Mouse (Mus musculus): ENCODE measurements at regions not wholly inside any gene's neighbourhood (a gene's known extent, or its start where the extent isn't known, plus 50 kb on each side); places are given as distances from the start of the nearest gene placed in this dataset.

GRCm38 (mm10) chr4:93986189-93986588, 570.2 kb upstream of the Gm10306 start:
- DNase-seq (ENCODE audit: low read depth, low spot score) = no peak

DNA sequence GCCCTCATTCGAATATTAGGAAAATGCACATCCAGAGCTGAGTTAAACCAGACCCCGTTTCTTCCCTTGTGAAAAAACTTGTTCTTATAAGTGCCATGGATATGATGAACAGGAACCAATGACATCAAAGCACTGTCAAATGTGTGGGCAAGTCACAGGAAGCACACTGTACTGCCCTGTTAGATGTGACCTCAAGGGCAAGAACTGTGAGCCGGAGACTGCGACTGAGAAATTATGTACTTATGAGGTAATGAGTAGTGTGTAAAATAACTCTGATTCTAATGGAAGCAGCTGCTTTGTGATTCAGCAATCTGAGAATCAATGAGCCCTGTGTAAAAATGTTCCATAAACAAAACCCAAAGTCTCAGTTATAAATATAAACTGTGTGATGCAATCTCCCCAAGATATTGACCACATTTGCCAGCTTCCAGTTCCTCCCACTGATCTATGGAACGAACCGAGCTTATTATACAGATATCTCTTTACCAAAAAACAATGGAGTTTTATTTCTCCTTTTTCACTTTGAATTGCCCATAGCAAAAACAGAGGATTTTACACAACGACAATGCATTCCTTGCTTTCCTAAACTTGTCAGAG, 566.0 kb upstream of the Gm10306 start:
- peak; percentile 15 for DNase-seq (ENCODE audit: low read depth, low spot score)

- DNase-seq (ENCODE audit: low read depth, low spot score) = no peak
Measured at GRCm38 (mm10) chr4:94005818-94006217, 550.5 kb upstream of the Gm10306 start.

DNA sequence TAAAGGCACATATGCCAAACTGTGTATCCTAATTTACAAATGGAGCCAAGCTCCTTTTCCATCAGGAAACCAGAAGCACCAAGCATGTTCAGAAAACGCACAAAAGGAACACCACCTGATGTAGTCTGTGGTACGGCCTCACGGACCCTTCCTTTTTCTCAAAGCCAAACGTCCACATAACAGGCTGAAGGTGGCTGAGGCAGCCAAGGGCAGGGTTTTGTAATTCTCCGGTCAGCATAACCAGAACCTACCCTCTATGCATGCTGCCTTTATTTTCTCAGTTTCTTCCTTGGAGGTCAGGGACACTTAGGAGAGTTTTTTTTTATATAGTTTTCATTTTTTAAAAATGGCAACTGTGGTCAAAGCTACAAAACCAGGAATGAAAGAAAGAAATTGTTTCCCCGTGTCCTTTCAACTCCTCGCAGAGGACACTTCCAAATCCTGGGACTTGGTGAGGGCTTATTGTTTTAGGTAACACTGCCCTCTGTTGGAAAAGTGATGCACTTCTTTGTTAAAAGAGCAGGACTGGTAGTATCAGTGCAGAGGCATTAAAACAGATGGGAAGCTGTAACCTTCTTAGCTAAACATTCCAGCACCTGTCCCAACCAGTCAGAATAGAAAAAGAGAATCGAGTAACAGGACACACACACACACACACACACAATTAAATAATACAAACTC, 549.1 kb upstream of the Gm10306 start:
- peak; percentile 83 for DNase-seq (ENCODE audit: low read depth, low spot score)

GRCm38 (mm10) chr4:94015713-94016112, 540.6 kb upstream of the Gm10306 start:
- no peak for DNase-seq (ENCODE audit: low read depth, low spot score)

DNA sequence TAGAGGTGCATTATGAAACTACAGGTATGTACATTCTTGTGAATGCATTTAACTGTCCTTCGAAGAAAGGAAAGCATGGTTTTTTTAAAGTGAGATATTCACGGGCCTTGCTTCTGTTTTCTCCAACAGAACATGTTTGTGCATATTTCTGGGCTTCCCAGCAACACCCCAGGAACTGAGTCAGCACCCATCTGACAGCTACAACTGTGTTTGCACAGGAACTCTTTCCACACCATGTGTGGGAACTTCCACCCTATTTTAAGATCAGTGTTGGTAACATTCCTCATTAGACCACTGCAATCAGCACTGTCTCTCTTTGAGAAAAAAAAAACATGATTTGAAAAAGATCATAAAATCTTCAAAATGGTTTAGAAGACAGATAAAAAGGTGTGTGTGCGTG, 538.6 kb upstream of the Gm10306 start:
- peak; percentile 90 for DNase-seq (ENCODE audit: low read depth, low spot score)

GRCm38 (mm10) chr4:94049629-94050310, 506.6 kb upstream of the Gm10306 start:
- DNase-seq (ENCODE audit: low read depth, low spot score) = no peak

DNA sequence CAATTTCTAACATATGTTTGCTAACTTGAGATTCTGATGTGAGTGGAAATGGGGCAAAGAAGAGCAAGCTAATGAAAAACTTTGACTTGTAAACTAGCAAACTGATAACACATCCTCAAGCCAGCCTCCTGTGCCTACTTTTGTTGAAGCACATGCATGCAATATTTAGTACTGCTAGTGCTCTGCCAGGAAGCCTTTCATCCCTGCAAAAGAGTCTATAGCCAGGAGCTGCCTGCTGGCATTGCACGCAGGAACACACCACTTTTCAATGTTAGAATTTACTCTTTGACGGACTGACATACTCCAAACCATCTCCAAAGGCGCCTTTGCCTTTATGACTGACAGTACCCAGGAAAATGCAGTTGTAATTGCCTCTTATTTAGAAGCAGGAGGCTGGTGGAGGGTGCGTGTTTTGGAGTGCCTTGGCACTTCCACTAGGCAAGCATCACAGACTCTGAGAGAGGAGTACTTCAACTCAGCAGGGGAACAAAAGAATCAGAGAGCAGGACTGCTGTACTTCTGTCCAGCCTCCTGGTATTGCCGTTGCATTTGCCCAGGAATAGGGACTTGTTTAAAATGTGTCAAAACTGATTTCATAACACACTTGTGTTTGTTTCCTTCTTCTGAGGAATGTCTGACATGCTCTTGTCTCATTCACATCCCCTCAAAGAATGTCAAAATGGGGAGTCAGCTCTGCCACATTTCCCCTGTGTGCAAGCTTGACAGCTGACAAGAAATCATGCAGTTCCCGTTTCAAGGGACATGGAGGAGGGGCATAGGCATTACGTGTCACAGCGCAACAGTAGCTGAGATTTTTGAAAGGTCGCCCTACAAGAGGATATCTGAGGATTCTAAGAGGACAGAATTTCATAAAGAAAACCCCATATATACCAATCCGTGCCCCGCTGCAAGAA, 503.8 kb upstream of the Gm10306 start:
- peak; percentile 12 for DNase-seq (ENCODE audit: low read depth, low spot score)

GRCm38 (mm10) chr4:94073178-94073870, 483.0 kb upstream of the Gm10306 start:
- DNase-seq (ENCODE audit: low read depth, low spot score) = no peak

- DNase-seq (ENCODE audit: low read depth, low spot score) = no peak
Measured at GRCm38 (mm10) chr4:94082839-94083238, 473.5 kb upstream of the Gm10306 start.

DNA sequence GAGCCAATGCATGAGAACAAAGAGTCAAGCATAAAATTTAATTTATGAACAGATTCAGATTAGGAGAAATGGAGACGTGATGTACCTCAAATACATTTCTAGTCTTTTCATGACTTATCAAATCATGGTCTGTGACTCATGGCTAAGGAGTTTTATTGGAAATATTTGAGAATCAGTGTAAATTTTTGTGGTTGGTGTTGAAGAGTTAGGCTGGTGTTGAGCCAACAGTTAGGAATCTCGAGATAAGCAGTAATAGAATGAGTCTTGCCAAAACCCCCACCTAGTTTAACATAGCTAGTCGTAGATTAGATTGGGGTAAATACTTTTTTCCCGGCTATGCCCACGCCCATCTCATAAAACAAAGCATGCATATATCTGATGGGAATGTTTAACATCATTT, 462.0 kb upstream of the Gm10306 start:
- DNase-seq (ENCODE audit: low read depth, low spot score) = no peak

- DNase-seq (ENCODE audit: low read depth, low spot score) = no peak
Measured at GRCm38 (mm10) chr4:94106941-94107340, 449.4 kb upstream of the Gm10306 start.

GRCm38 (mm10) chr4:94116881-94117280, 439.5 kb upstream of the Gm10306 start:
- no peak for DNase-seq (ENCODE audit: low read depth, low spot score)

GRCm38 (mm10) chr4:94124177-94124576, 432.2 kb upstream of the Gm10306 start:
- DNase-seq (ENCODE audit: low read depth, low spot score) = peak; percentile 10

DNA sequence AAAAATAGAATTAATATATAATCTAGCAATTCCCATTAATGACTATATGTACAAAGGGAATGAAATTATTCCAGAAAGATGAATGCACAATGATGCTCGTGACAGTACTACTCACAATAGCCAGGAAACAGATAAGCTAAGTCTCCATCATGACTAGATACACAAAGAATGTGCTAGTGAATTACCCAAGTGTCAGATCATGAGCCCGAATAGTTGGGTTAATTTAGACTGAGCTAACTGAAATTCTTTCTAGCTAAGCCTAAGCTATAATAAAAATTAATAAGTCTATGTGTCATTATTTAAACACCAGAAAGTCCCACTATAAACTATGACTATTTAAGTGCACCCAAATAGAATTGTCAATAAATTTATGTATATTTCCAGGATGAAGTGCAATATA, 418.4 kb upstream of the Gm10306 start:
- no peak for DNase-seq (ENCODE audit: low read depth, low spot score)

DNA sequence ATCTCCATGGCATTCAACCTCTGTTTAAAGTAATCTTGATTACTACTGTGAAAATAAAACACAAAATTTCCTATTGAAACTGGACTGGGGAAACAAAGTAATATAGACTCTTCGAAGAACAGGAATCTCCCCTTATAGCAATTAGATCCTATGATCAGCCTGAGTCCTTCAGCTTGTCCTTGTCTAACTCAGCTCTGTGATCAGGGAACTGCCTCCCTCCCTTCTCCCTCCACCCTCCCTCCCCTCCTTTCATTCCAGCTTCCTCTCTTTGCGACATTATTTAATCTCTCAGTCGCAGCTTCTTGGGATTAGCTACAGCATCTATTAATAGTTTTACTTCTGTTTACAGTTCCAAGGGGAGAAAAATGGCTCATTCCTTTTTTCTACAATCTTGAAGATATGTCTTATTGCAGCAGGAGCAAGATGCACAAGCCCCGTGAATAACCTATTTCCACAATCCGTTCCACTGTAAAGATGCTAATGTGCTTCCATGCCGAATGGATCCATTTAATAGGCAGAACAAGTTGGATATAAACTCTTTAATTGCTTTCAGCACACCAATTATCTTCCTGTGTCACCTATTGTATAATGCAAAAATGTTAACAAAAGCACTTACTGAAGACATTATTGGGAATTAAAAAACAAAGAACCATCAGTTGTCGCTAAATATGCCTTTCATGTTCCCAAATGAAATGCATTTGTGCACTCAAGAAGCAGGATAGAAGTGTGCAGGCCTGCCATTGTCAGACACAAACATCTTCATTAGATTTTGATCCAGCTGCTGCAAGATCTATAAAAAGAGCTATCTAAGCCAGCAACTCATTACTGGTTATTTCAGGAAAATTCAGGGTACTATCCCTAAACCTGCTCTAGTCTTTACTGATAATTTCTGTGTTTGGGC, 411.2 kb upstream of the Gm10306 start:
- DNase-seq (ENCODE audit: low read depth, low spot score) = peak; percentile 20

DNA sequence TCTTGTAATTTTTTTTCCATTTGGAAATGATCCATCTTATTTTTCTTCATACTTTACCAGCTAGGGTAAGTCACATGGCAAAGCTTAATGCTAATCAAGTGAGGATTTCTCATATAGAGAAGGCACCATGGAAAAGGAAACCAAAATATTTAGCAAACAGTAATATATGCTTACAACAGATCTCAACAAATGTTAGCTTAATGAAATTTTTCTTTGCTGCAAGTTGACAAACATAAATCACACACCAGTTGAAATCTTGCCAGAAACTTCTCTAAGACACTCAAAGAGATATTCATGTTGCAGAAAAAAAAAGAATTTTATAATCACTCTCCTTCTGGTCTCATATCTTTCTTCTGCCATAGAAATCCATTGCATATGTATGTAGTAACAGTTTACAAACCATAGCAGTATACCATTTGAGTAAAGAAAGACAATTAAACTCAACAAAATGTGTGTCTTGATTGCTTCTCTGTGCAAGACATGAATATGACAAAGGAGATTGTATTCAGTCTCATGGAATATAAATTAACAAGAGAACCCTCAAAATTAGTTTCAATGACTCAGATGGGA, 408.3 kb upstream of the Gm10306 start:
- DNase-seq (ENCODE audit: low read depth, low spot score) = peak; percentile 9

DNA sequence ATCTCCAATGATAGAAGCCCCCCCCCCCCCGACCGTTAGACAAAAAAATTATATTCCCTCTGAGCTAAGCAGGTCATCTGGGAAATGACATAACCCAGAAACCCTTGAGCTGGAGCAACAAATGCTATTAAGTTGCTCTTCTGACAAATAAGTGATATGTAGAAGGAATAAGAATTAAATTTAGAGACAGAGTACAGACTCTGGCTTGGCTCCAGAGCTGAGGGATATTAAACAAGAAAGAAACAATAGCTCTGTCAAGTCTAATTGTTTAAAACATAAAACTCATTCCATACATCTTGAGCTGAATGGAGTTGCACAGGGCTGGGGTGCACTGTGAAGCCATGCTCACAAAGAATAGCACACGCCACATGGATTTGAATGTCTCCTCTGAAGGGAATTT, 407.3 kb upstream of the Gm10306 start:
- DNase-seq (ENCODE audit: low read depth, low spot score) = no peak

GRCm38 (mm10) chr4:94160620-94161019, 395.7 kb upstream of the Gm10306 start:
- DNase-seq (ENCODE audit: low read depth, low spot score) = no peak

DNA sequence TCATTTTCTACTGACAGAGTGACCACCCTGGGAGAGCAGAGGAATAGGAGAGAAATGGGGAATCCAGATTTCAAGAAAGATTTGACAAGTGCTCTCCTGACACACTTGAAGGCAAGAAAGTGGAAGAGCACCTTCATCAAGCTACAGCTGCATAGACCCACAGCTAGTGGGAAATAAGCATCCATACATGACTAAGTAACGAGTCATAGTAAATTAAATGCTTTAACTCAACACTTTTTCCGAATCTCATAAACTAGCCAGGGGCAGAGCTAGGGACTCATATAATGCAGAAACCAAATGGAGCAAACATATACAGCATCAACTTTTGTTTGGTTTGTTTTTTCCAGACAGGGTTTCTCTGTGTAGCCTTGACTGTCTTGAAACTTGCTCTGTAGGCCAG, 383.2 kb upstream of the Gm10306 start:
- DNase-seq (ENCODE audit: low read depth, low spot score) = no peak

Data from brain, adult 2 months (tissue).